Mouse (Mus musculus) retina, postnatal 7 days (tissue): ENCODE measurements around the gene Olfr692.
"Not testable (repeated sequence)": the region's sequence is repeated elsewhere in the genome, so short reads cannot be mapped to it uniquely, and the experiment has no call there.

Experiments
- DNase-seq: peaks from one replicate; pipeline ENCODE4 v3.0.0-alpha.2; 2012; ENCODE audit warnings: low read depth, low spot score

The Olfr692 gene

DNA sequence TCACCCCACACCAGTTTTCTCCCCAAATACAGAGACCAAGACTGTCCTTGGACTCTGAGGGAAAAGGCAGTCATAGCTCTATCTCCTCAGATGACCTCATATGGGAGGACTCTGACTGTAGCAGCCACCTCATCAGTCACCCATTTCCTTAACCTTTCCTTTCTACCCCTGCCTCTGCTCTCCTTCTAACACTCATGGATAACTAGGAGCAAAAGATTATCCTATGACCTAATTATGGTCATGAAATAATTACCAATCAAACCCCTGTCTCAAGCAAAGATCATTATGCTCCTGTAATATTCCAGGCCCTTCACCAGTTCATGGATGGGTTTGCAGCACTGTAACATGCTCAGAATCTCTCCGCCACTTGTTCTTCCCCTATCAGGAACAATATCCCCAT is at the start of gene Olfr692:
Gene Olfr692, plus strand, starts transcription at position 301 of the 400 bp plus-strand sequence.
- DNase-seq = no peak

DNA sequence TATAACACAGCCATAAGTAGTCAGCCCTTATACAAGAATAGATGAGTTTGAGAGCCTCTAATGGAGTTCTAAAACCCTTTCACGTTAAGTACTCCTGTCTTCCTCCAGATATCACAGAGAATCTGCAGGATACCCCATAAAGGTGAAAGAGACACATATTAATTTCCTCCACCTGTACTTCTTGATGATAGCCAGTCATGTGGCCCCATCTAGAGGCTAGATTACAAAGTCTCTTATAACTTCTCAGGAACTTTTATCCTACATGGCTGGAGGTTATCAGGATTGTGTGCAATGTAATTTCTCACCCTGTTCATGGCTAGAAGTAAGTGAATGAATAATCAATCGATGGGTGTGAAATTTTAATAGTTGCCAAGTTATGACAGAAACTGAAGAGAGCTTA is 42.7 kb upstream of the Olfr692 start:
- no peak for DNase-seq

GRCm38 (mm10) chr7:105334004-105334403 is 34.0 kb upstream of the Olfr692 start, which contains the start of gene Olfr690:
Olfr690 (minus strand) TSS chr7:105334104.
- DNase-seq = no peak

GRCm38 (mm10) chr7:105342170-105342569 is 25.9 kb upstream of the Olfr692 start, which contains the start of gene Olfr691:
Olfr691 (minus strand) TSS chr7:105342270.
- DNase-seq = no peak

- DNase-seq = no peak
Observed at GRCm38 (mm10) chr7:105342752-105343151, 25.3 kb upstream of the Olfr692 start.

DNA sequence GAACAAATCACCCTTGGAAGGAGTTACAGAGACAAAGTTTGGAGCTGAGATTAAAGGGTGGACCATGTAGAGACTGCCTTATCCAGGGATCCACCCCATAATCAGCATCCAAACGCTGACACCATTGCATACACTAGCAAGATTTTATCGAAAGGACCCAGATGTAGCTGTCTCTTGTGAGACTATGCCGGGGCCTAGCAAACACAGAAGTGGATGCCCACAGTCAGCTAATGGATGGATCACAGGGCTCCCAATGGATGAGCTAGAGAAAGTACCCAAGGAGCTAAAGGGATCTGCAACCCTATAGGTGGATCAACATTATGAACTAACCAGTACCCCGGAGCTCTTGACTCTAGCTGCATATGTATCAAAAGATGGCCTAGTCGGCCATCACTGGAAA is 12.0 kb upstream of the Olfr692 start:
- not testable (repeated sequence) for DNase-seq

- not testable (repeated sequence) for DNase-seq
Observed at GRCm38 (mm10) chr7:105356487-105356886, 11.5 kb upstream of the Olfr692 start.

- DNase-seq = no peak
Observed at GRCm38 (mm10) chr7:105361713-105362112, 6.3 kb upstream of the Olfr692 start.

DNA sequence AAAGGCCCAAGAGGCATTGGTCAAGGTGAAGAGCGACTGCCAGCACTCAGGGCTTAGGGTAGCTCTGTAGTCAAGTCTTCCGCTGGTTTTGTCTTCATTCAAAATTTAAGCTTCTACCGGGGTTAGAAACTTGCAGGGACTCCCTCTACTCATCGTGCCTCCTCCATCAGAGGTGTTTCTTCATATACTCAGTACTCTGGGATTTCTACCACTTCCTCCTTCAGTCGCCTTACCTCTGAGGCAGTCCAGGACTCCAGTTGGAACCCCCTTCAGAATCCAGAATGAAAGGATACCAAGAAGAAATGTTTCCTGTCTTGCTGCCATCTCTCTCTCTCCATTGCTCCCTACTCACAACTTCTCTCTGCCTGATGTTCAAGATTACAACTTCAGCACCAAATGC is 762 bp upstream of the Olfr692 start:
- no peak for DNase-seq

DNA sequence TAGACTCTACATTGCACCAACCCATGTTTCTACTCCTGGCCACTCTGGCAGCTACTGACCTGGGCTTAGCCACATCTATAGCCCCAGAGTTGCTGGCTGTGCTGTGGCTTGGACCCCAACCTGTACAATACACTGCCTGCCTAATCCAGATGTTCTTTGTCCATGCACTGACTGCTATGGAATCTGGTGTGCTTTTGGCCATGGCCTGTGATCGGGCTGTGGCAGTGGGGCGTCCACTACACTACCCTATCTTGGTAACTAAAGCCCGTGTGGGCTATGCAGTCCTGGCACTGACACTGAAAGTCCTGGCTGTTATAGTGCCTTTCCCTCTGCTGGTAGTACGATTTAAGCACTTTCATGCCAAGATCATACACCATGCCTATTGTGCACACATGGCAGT is 491 bp downstream of the Olfr692 start:
- no peak for DNase-seq

- DNase-seq = no peak
Observed at GRCm38 (mm10) chr7:105372912-105373311, 4.9 kb downstream of the Olfr692 start.

DNA sequence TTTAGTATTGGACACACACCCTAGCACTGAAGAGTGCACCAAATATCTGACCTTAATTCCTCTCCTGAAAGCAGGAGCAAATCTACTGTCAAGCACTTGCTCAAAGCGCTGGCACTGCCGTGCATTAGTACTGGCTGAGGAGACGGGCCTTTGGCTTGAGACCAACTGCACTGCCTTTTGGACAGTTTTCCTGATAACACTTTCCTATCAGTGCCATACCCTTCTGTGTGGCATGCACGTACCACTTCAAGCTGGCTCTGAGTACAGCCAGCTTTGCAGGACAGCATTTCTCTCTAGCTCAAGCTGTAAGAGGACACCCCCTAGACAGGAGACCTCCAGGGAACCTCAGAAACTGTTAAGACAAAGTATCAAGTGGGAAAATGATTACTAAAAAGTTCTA is 5.5 kb downstream of the Olfr692 start:
- no peak for DNase-seq

DNA sequence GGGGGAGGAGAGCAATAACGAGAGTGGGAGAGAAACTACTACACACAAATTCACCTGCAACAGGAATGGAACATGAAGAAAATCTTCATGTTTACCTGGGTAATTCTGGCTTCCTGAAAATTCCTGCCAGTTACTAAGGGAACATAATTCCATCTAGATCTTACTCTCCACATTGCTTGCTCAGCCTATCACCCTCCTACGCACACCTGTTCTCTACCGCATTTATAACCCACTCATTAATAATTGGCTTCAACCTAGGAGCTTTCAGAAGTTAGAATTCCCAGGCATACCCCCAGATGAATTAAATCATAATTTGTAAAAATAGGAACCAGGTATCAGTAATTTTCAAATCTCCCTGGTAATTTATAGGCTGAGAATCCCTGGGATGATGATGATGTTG is 5.9 kb downstream of the Olfr692 start:
- DNase-seq = no peak

GRCm38 (mm10) chr7:105374866-105375265 is 6.8 kb downstream of the Olfr692 start, which contains the start of gene Gm5901:
Gm5901 (plus strand) TSS chr7:105375038.
- DNase-seq = no peak

DNA sequence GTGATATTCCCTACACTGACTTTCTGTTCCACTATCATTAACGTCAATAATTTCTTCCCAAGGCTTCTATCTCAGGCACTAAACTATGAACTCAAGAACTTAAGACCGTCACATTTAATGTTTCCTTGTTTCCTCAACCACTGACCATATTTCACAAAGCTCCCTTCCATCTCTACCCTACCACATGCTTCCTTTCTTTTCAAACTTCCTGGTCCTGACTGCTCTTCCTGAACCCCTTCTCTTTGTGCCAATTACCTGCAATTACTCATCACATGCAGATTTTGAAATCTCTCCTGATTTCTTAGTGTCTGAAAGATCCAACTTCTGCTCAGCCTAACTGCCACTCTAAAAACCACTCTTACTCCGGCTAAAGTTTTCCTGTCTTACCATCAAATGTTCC is 12.3 kb downstream of the Olfr692 start:
- no peak for DNase-seq

DNA sequence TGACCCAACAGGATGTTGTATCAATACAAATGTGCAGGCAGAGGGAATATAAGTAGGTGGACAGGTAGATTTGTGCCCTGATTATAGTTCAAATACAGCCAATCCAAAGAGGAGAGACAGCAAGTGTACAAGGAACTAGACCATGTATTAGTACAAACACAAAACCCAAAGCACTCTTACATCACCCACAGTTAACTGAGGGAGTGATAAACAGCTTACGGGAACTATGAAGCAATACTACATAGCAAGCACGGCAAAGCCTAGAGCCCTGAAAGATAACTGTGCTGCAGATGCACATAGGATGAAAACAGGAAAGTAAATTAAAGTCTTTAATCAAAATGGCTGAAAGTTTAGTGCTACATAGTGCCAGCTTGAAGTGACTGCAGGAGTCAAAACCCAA is 19.7 kb downstream of the Olfr692 start:
- DNase-seq = no peak

DNA sequence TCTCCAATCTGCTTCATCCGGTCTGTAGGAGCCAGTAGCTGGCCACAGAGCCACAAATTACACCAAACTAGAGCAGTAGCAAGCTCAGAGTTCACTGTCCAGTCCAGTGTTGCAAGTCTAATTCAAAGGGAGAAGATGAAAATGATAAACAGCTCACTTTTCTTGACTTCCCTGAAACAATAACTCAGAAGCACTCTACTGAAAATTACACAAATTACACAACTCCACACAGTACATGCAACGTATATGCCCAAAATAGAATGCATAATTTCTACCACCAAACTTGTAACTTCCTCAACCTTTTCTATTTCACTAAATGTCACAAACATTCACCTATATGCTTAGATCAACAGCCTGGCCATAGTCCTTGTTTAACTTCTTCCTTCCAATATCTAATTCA is 22.2 kb downstream of the Olfr692 start:
- no peak for DNase-seq

DNA sequence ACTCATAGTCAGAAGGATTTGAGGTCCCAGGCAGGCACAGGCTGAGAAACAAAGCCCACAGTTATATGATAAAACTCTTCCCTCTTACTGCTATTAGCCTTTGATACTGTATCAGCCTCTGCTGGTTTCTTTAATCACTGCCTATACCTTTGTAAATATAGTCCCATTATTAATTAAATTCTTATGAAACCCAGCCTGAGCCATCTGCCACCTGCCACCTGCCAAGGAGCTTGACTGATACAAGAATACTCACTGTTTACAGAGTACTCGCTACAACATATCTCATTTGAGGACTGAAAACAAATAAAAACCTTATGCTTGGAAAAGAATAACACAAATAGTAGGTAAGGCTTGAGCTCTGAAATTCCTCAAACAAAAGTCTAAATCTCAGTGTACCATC is 26.6 kb downstream of the Olfr692 start:
- DNase-seq = no peak

GRCm38 (mm10) chr7:105395131-105395820 is 27.2 kb downstream of the Olfr692 start:
- DNase-seq = no peak

GRCm38 (mm10) chr7:105396126-105396525 is 28.1 kb downstream of the Olfr692 start:
- no peak for DNase-seq

DNA sequence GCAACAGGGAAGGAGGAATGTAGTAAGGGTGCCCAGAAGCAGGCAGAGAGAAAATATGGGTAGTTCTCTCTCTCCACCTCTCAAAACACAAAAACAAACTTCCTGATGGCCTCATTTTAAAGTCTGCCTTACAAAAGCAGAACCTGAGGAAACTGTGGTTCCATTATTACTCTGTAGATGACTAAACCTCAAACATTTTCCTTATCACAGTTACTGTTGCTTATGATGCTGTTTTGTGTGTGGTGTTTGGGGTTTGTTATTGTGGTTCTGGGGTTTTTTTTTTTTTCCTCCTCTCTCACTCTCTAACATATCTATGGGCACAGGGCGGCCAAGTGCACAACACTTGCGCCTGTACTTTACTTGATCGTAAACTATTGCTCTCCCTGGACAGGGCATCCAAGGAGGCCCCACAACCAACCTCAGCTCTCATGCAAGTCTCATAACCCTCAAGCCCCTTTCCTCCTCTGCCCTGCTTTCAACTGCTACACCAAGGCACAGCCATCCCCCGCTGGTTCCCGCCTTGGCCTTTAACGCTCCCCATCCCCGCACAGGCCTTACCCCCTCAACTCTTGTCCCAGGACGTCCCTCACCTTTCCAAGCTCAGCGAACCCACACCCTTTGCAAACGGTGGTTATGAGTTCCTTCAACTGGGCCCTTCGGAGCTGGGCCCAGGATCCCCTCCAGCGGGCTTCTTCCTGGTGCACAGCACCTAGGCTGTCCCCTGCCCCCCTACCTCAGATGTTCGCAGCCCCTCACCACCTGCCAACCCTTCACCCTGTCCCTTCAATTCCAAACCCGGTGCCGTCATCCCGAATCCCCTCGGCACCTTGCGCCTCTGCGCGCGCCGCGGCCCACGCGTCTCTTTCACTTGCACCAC is 31.3 kb downstream of the Olfr692 start:
- no peak for DNase-seq

DNA sequence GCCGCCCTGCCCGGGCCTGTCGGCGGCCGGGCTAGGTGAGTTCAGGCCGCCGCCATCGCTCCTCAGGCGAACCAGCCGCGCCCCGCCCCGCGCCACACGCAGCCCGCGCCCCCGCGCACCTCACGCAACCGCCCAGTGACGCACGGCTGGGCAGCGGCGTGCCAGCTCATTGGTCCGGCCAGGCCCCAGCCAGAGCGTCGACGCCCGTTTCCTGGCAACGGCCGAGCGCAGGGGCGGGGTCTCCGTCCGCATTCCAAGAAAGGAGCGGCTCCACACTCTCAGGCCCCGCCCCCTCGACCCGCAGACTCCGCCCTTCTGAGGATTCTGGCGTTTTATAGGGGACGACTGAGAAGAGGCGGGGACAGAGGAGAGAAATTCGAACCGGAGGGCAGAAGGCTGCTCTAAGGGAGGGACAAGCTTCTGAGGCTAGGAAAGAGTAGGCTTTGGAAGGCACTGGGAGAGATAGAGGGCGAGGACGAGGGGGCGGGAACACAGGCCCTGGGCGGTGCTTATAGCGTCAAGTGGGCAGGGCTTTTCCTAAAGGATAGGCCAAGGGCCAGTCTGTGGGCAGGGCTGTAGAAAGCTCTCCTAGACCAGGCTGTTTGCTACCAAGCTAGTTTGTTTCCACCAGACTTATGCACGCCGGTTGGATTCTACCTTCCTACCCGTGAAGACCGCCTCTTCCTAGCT is 32.0 kb downstream of the Olfr692 start, which contains the start of gene Fam160a2:
Gene Fam160a2, minus strand, starts transcription at position 120 of the 690 bp plus-strand sequence.
- DNase-seq = peak; percentile 100
